In genomic region chr14:24650195-24650901, GRCm38 (mm10) we compare ENCODE assay signal across 10 mouse cellular contexts.
DNase-seq lines count a peak whose midpoint lies in the region; ATAC-seq and TF ChIP-seq lines count a peak whose summit lies in the region.
"Had no signal": no experiment of that assay in that cellular context is flagged by ENCODE, and none has a peak within 500 bp of the region (broad histone marks: within the 10 kb centered on the region; RNA-seq: fewer than 3 reads in every experiment).

No protein-coding gene starts in this region.

- H3K9ac ChIP-seq in hindbrain, embryonic 11.5 days (ENCODE audit: low read depth, low read length), result no peak overlapping the region
- H3K9ac ChIP-seq in midbrain, postnatal 0 days (replicated peaks; ENCODE audit: low read length, poor library complexity, severe bottlenecking), result 0 out of 2 replicates have a peak overlapping the region, but pooled peaks have one; percentile 19
- H3K9ac ChIP-seq: limb, embryonic 12.5 days had no signal

- no peaks in the 10 kb centered on the region for H3K36me3 ChIP-seq in hindbrain, embryonic 11.5 days (ENCODE audit: control insufficient read depth, insufficient read depth, low read length)
- H3K36me3 ChIP-seq in midbrain, postnatal 0 days (ENCODE audit: insufficient read depth, low read length), result no peaks in the 10 kb centered on the region
- H3K36me3 ChIP-seq: limb, embryonic 12.5 days had no signal

- H3K27ac ChIP-seq in hindbrain, embryonic 11.5 days (ENCODE audit: low read depth, low read length), result peak overlapping the region; percentile 7
- H3K27ac ChIP-seq in midbrain, postnatal 0 days (ENCODE audit: low read depth, low read length), result peak overlapping the region; percentile 47; the same call in 1 of the 2 replicates
- H3K27ac ChIP-seq: limb, embryonic 12.5 days had no signal

- DNase-seq in embryo, embryonic 10 days (ENCODE audit: low spot score), result peak; percentile 15
- no peak for DNase-seq in embryo, embryonic 9.5 days (ENCODE audit: extremely low spot score)
- peak; percentile 56 for DNase-seq in cerebellum, adult 9-11 months
- no peak for DNase-seq in hindbrain, embryonic 11.5 days (ENCODE audit: low spot score)
- peak; percentile 76 for DNase-seq in midbrain, postnatal 0 days (ENCODE audit: low spot score)
- DNase-seq in right cerebral cortex, adult 2 months (ENCODE audit: low spot score in 2 of 2), result no peak
- DNase-seq in testis, postnatal 10 days (ENCODE audit: low spot score), result no peak
- no peak for DNase-seq in frontal cortex, postnatal 10 days (ENCODE audit: low spot score in 2 of 2)
- DNase-seq: gastrocnemius, postnatal 14 days had no signal

- H3K27me3 ChIP-seq in hindbrain, embryonic 11.5 days (ENCODE audit: control insufficient read depth, insufficient read depth, low read length), result no peaks in the 10 kb centered on the region
- no peaks in the 10 kb centered on the region for H3K27me3 ChIP-seq in midbrain, postnatal 0 days (ENCODE audit: insufficient read depth, low read length)
- H3K27me3 ChIP-seq: limb, embryonic 12.5 days had no signal

- no peak overlapping the region for H3K4me3 ChIP-seq in hindbrain, embryonic 11.5 days (ENCODE audit: low read depth, low read length)
- no peak overlapping the region for H3K4me3 ChIP-seq in midbrain, postnatal 0 days (ENCODE audit: low read depth, low read length)
- H3K4me3 ChIP-seq: limb, embryonic 12.5 days had no signal

- 67% methylated on average over 7 of the region's 7 CpGs for WGBS in hindbrain, embryonic 11.5 days
- 40% methylated on average over 7 of the region's 7 CpGs for WGBS in midbrain, postnatal 0 days

- H3K4me2 ChIP-seq in hindbrain, embryonic 11.5 days (replicated peaks; ENCODE audit: low read depth, low read length), result no peak overlapping the region
- H3K4me2 ChIP-seq in midbrain, postnatal 0 days (ENCODE audit: low read depth, low read length, poor library complexity, severe bottlenecking), result no peak overlapping the region
- H3K4me2 ChIP-seq: limb, embryonic 12.5 days had no signal

- peak; percentile 40; the same call in 1 of the 2 replicates for ATAC-seq in hindbrain, embryonic 11.5 days (ENCODE audit: low FRiP score)
- no peak for ATAC-seq in midbrain, postnatal 0 days (ENCODE audit: low FRiP score)

- peak; percentile 65 for TF ChIP-seq CTCF in midbrain, postnatal 0 days (IDR thresholded peaks at IDR 0.05)

- H3K4me1 ChIP-seq in hindbrain, embryonic 11.5 days (replicated peaks; ENCODE audit: control insufficient read depth, insufficient read depth, low read length), result no peaks in the 10 kb centered on the region
- peaks cover under 1% of the 10 kb centered on the region; the same call in 1 of the 2 replicates for H3K4me1 ChIP-seq in midbrain, postnatal 0 days (ENCODE audit: insufficient read depth, low read length)
- H3K4me1 ChIP-seq: limb, embryonic 12.5 days had no signal

- no peaks in the 10 kb centered on the region for H3K9me3 ChIP-seq in hindbrain, embryonic 11.5 days (ENCODE audit: control insufficient read depth, low read length)
- no peaks in the 10 kb centered on the region for H3K9me3 ChIP-seq in midbrain, postnatal 0 days (ENCODE audit: low read length)
- H3K9me3 ChIP-seq: limb, embryonic 12.5 days had no signal

Comparison
In these comparisons a context has a peak if more than half of its experiments do, and no peak if none do; other contexts are left out.
1. DNase-seq: peak in embryo, embryonic 10 days (single experiment), cerebellum, adult 9-11 months (single experiment) and midbrain, postnatal 0 days (single experiment); none in embryo, embryonic 9.5 days (single experiment), hindbrain, embryonic 11.5 days (single experiment), right cerebral cortex, adult 2 months (0 of 2), testis, postnatal 10 days (single experiment) and frontal cortex, postnatal 10 days (0 of 2).